Mouse (Mus musculus): ENCODE data around the gene Lrrtm4.

DNA sequence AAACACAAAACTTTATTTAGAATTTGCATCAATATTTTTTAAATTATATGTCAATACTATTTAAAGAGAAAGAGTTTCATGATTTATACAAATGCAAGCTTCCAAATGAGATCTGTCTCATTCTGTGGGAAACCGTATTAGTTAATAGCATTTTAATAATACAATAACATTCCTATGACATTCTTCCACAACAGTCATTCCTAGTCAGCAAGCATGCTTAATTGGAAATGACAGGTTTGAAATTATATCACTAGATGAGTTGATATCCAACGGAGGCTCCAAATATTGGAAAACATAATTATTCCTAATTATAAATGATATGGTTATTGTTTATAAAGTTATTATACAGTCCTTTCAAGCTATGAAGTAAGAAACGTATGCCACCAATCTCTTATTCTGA lies 714.7 kb downstream of the Lrrtm4 start:
- no peak for TF ChIP-seq POLR2A (IDR thresholded peaks at IDR 0.05; ENCODE audit: insufficient read depth, low read length)
- TF ChIP-seq EP300 (IDR thresholded peaks at IDR 0.05; ENCODE audit: insufficient read depth, low read depth, low read length), result no peak
- TF ChIP-seq CTCF (IDR thresholded peaks at IDR 0.05; ENCODE audit: low read depth, low read length), result no peak

All from ES-Bruce4 (cell line).